Mouse (Mus musculus) urinary bladder, postnatal 4 days (tissue): ENCODE measurements at regions not wholly inside any gene's neighbourhood (a gene's known extent, or its start where the extent isn't known, plus 50 kb on each side); places are given as distances from the start of the nearest gene placed in this dataset.

ENCODE experiments used
- DNase-seq, 2 experiments: peaks; one replicate each; pipeline ENCODE4 v3.0.0; 2021 to 2022; ENCODE audit warnings: low spot score in 2 of 2

GRCm38 (mm10) chr9:34421956-34422355 is 63.7 kb upstream of the Kirrel3 start:
- no peak for DNase-seq

DNA sequence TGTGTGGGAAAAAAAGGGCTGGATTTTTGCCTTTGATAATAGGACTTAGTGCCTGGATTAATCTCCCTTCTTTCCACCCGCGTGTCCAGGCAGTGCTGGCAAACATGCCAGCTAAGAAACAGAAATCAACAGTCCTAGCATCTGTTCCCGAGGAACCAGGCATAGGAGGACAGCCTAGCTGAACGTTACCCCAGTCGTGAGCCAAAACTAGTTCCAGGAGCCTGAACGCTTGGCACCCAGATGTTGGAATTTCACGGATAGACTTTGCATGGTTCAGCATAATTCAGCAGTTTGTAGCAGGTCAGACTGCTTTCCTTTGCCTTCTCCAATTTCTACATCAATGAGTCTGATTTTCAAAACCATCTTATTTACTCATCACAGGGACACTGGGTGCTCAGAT is 62.6 kb upstream of the Kirrel3 start:
- no peak for DNase-seq

GRCm38 (mm10) chr9:34426589-34426988 is 59.1 kb upstream of the Kirrel3 start:
- DNase-seq = no peak

DNA sequence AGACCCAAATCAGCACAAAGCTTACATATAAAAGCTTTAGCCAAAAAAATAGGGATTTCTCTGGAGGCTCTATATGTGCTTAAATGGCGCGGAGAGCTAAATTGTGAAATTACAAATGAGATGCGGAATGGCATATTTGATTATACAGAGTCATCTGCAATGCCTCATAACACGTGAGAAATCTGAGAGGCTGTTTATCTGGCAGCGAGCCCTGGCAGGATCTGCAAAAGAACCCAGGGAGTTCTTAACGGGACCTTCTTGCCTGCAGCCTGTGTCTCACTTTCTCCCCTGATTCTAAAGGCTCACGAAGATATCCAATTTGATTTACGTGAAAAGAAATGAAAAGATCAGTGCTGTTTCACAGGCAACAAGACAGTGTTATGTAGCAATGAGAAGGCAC is 58.0 kb upstream of the Kirrel3 start:
- DNase-seq = no peak
